Mouse (Mus musculus): ENCODE data around the gene Nf2. TPM values are rescaled to one million over a fixed set of nuclear protein-coding genes. Genes with fewer than 3 reads are reported as not detected.
"Not testable (repeated sequence)": the region's sequence is repeated elsewhere in the genome, so short reads cannot be mapped to it uniquely, and the experiment has no call there.

Nf2 gene
- polyA plus RNA-seq, 1 experiment from 2014 or later: 73.3 TPM

- Histone ChIP-seq H3K36me3 (no peaks in the 10 kb centered on the region), H3K27ac (no peak overlapping the region), H3K4me2 (replicated peaks) (no peak overlapping the region), H3K9ac (no peak overlapping the region), H3K4me3 (no peak overlapping the region), H3K4me1 (no peaks in the 10 kb centered on the region), H3K9me3 (no peaks in the 10 kb centered on the region), H3K27me3 (no peaks in the 10 kb centered on the region)
- ATAC-seq (ENCODE audit: insufficient number of reproducible peaks, insufficient read depth, low FRiP score, low TSS enrichment): no peak
- WGBS: 76% methylated on average over 3 of the region's 3 CpGs
Measured at GRCm38 (mm10) chr11:4833295-4833939, 15.9 kb downstream of the Nf2 start.

DNA sequence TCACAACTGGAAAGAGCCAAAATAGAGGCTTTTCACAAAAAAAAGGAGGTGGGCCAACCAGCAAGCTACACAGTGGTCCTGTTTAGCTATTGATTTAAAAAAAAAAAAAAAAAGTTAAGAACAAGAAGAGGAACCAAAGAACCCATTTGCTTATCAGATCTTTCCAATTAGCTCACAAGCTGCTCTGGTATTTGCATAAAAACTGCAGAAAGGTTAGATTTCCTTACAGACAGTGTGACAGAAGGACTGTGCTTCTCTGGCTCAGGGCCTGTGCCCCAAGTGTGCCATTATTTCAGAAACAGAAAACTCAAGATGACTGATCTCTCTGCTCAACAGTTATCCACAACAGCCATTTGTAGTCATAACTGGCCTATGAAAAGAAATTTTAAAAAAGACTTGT lies 18.3 kb downstream of the Nf2 start:
- Histone ChIP-seq H3K4me2 (replicated peaks) (no peak overlapping the region), H3K36me3 (no peaks in the 10 kb centered on the region), H3K9me3 (no peaks in the 10 kb centered on the region), H3K27me3 (no peaks in the 10 kb centered on the region), H3K27ac (no peak overlapping the region), H3K4me3 (no peak overlapping the region), H3K4me1 (no peaks in the 10 kb centered on the region), H3K9ac (no peak overlapping the region)
- no peak for ATAC-seq (ENCODE audit: insufficient number of reproducible peaks, insufficient read depth, low FRiP score, low TSS enrichment)

GRCm38 (mm10) chr11:4827916-4828315 lies 21.4 kb downstream of the Nf2 start:
- Histone ChIP-seq H3K4me1 (no peaks in the 10 kb centered on the region), H3K9me3 (no peaks in the 10 kb centered on the region), H3K4me3 (no peak overlapping the region), H3K27ac (no peak overlapping the region), H3K36me3 (no peaks in the 10 kb centered on the region), H3K4me2 (replicated peaks) (no peak overlapping the region), H3K9ac (no peak overlapping the region), H3K27me3 (no peaks in the 10 kb centered on the region)
- ATAC-seq (ENCODE audit: insufficient number of reproducible peaks, insufficient read depth, low FRiP score, low TSS enrichment): no peak
- WGBS: 81% methylated on average over 2 of the region's 2 CpGs

- Histone ChIP-seq H3K4me3 (no peak overlapping the region), H3K4me2 (replicated peaks) (no peak overlapping the region), H3K27ac (no peak overlapping the region), H3K27me3 (no peaks in the 10 kb centered on the region), H3K36me3 (no peaks in the 10 kb centered on the region), H3K9ac (no peak overlapping the region), H3K9me3 (no peaks in the 10 kb centered on the region), H3K4me1 (no peaks in the 10 kb centered on the region)
- no peak for ATAC-seq (ENCODE audit: insufficient number of reproducible peaks, insufficient read depth, low FRiP score, low TSS enrichment)
Measured at GRCm38 (mm10) chr11:4827340-4827739, 22.0 kb downstream of the Nf2 start.

DNA sequence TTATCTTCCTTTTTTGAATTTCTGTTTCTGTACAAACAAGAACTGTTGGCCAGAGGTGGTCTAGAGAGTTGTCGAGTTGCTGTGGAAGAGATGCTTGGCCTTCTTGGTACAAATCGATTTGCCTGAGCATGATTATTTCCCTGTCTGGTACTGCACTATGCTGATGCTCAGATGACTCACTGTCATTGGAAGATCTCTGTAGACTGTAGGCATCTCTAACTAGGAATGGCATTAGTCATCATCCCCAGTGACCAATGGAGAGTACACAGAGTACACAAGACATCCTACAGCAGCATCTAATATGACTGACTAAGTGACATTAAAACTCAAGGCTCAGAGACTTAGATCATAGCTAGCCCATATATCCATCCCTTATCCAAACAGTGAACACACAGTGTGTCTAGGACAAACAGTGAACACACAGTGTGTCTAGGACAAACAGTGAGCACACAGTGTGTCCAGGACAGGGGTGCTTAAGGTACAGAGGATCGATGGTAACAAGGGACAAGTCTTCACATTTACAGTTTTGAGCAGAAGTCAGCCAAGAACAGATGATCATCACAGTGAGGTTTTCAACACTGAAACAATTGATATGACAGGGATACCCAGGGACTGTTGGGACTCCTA lies 23.1 kb downstream of the Nf2 start:
- no peaks in the 10 kb centered on the region for H3K36me3 ChIP-seq
- H3K4me3 ChIP-seq: no peak overlapping the region
- H3K9me3 ChIP-seq: no peaks in the 10 kb centered on the region
- no peak overlapping the region for H3K9ac ChIP-seq
- peaks cover 6% of the 10 kb centered on the region; the same call in 1 of the 2 replicates for H3K4me1 ChIP-seq
- no peaks in the 10 kb centered on the region for H3K27me3 ChIP-seq
- ATAC-seq (ENCODE audit: insufficient number of reproducible peaks, insufficient read depth, low FRiP score, low TSS enrichment): no peak
- 96% methylated on average over 3 of the region's 3 CpGs for WGBS
- no peak overlapping the region for H3K27ac ChIP-seq
- no peak overlapping the region for H3K4me2 ChIP-seq (replicated peaks)

- Histone ChIP-seq H3K9me3 (no peaks in the 10 kb centered on the region), H3K4me2 (replicated peaks) (no peak overlapping the region), H3K9ac (no peak overlapping the region), H3K36me3 (no peaks in the 10 kb centered on the region), H3K27ac (no peak overlapping the region), H3K4me1 (peaks cover 6% of the 10 kb centered on the region; the same call in 1 of the 2 replicates), H3K27me3 (no peaks in the 10 kb centered on the region), H3K4me3 (no peak overlapping the region)
- 94% methylated on average over 6 of the region's 6 CpGs for WGBS
- ATAC-seq (ENCODE audit: insufficient number of reproducible peaks, insufficient read depth, low FRiP score, low TSS enrichment): no peak
Measured at GRCm38 (mm10) chr11:4823655-4824312, 25.6 kb downstream of the Nf2 start.

- not testable (repeated sequence) for ATAC-seq (ENCODE audit: insufficient number of reproducible peaks, insufficient read depth, low FRiP score, low TSS enrichment); H3K4me1 ChIP-seq; H3K36me3 ChIP-seq; H3K4me3 ChIP-seq; H3K4me2 ChIP-seq (replicated peaks); H3K9ac ChIP-seq; H3K9me3 ChIP-seq; H3K27ac ChIP-seq; H3K27me3 ChIP-seq
- WGBS: 84% methylated on average over 4 of the region's 4 CpGs
Measured at GRCm38 (mm10) chr11:4822446-4822842, 26.9 kb downstream of the Nf2 start.

DNA sequence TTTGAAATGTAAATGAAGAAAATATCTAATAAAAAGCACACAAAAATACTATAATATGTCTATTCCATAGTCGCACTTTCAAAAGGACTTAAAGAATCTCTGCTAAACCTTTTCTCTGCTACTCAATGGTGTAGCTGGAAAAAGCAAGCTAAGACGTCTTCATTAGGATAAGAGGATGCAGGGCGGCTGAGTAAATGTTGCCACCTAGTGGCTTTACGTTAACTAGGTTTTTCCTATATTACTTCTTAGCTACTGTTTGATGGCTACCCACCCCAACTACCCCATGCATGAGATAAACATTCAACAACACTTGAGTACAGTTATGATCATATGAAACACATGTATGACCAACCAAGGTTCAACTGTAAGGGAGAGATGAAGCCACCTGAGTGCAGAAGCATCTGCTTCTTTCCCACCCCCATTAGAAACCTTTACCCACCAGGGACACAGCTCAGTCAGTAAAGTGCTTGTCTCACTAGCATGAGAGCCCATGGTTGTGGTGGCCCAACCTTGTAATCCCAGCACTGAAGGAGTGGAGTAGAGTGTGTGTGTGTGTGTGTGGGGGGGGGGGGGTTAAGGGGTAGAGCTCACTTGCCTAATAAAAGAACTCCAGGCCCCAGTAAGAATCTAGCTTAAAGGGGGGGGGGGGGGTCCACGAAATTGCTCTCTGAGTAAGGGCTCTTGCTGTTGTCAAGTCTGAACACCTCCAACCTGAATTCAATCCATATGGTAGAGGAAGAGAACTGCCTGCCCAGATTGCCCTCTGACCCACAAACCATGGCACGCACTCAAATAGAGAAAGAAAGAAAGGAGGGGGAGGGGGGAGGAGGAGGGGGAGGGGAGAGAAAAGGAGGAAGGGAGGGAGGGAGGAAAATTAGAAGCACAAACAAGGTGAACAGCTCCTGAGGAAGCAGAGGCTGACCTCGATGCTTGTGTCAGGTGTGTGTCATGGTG lies 27.6 kb downstream of the Nf2 start:
- H3K36me3 ChIP-seq: no peaks in the 10 kb centered on the region
- peaks cover 6% of the 10 kb centered on the region; the same call in 1 of the 2 replicates for H3K4me1 ChIP-seq
- WGBS: 30% methylated on average over 7 of the region's 7 CpGs
- H3K9me3 ChIP-seq: no peaks in the 10 kb centered on the region
- no peaks in the 10 kb centered on the region for H3K27me3 ChIP-seq
- no peak overlapping the region for H3K27ac ChIP-seq
- no peak overlapping the region for H3K9ac ChIP-seq
- no peak for ATAC-seq (ENCODE audit: insufficient number of reproducible peaks, insufficient read depth, low FRiP score, low TSS enrichment)
- H3K4me2 ChIP-seq (replicated peaks): no peak overlapping the region
- H3K4me3 ChIP-seq: no peak overlapping the region

DNA sequence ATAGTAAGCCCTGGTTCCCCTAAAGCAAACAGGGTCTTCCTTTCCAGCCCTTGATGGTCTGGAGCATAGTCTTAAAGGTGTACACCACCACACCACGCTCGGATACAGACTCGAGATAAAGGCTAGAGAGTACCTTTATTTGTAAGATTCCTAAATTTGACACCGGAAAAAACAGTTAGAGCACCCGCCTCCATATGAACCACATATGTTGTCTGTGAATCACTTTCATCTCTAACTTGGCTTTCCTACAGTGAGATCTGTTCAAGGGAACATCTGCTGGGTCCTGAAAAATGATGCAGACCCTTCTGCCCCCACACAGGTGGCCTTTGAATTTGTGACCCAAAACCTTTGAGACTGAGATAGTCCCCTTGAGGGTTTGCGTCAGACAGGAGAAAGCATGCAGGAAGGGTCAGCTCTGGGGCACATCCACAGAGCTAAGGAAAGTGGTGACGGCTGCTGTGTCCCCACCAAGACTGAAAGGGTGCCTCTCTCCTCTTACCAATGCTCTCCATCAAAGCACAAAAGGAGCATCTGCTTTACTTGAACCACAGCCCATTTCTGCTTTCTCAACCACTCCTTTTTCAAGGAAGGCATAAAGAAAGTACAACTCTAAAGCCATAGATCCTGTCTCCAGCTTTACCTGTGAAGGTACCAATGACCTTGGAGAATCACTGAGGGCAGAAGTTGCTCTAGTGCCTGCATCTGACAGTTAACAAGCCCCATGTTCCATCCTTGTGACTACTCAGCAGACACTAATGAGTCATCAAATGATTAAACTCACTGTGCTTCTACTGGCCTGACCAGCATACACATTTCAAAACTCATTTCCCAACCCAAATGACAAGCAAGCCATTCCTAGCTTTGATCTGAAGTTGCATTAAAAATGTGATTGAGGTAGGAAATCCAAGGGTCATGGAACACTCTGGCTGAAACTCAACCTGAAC lies 34.6 kb downstream of the Nf2 start:
- Histone ChIP-seq H3K4me2 (replicated peaks) (no peak overlapping the region), H3K36me3 (peaks cover 18% of the 10 kb centered on the region; the same call in 1 of the 2 replicates), H3K27ac (no peak overlapping the region), H3K27me3 (no peaks in the 10 kb centered on the region), H3K4me1 (no peaks in the 10 kb centered on the region), H3K9ac (no peak overlapping the region), H3K9me3 (no peaks in the 10 kb centered on the region), H3K4me3 (no peak overlapping the region)
- no peak for ATAC-seq (ENCODE audit: insufficient number of reproducible peaks, insufficient read depth, low FRiP score, low TSS enrichment)
- 83% methylated on average over 7 of the region's 7 CpGs for WGBS

- peaks cover 23% of the 10 kb centered on the region for H3K36me3 ChIP-seq
- H3K4me1 ChIP-seq: no peaks in the 10 kb centered on the region
- H3K4me2 ChIP-seq (replicated peaks): no peak overlapping the region
- no peak overlapping the region for H3K27ac ChIP-seq
- H3K9ac ChIP-seq: no peak overlapping the region
- H3K27me3 ChIP-seq: no peaks in the 10 kb centered on the region
- WGBS: 89% methylated on average over 6 of the region's 6 CpGs
- no peak overlapping the region for H3K4me3 ChIP-seq
- H3K9me3 ChIP-seq: no peaks in the 10 kb centered on the region
- ATAC-seq (ENCODE audit: insufficient number of reproducible peaks, insufficient read depth, low FRiP score, low TSS enrichment): no peak
Measured at GRCm38 (mm10) chr11:4808311-4808710, 41.0 kb downstream of the Nf2 start.
